Mouse (Mus musculus) urinary bladder, postnatal 14 days (tissue): ENCODE measurements around the gene Rpl38.
A peak's percentile ranks its signal among the peaks of the same experiment; 100 is the strongest.
"Not testable (repeated sequence)": the region's sequence is repeated elsewhere in the genome, so short reads cannot be mapped to it uniquely, and the experiment has no call there.

Experiments used
- DNase-seq: peaks from one replicate; pipeline ENCODE4 v3.0.0; 2021; ENCODE audit warnings: low spot score

Rpl38 gene

GRCm38 (mm10) chr11:114656994-114657644 lies 11.2 kb upstream of the Rpl38 start:
- DNase-seq, result no peak

GRCm38 (mm10) chr11:114657737-114658136 lies 10.6 kb upstream of the Rpl38 start:
- DNase-seq, result peak; percentile 60

GRCm38 (mm10) chr11:114662161-114662560 lies 6.2 kb upstream of the Rpl38 start:
- DNase-seq, result no peak

DNA sequence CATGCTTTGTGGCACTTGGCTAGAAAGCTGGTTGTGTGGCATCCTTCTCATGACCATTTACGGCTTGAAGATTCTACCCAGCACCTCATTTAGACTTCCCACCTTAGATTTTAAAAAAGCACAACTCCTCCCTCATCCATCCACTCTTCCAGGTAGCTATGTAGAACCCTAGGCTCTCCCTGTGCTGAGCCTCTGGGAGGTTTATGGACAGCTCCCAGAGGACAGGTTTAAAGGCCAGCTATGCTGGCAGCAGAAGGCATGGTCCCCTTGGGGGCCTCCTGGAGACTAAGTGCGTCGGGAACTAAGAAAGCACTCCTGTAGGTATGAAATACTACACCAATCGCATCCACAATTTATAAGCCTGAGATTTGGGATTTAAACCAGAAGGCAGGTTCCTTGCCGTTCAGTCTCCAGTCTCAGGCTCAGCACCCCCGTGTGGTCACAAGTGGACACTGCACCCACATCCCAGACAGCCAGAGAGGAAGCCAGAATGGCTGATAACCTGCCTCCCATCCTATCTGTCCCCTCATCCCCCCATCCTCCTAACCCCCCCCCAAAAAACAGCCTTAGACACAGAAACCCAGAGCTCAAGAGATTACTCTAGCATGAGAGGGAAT lies 5.5 kb upstream of the Rpl38 start:
- peak; percentile 64 for DNase-seq

- DNase-seq, result no peak
Measured at GRCm38 (mm10) chr11:114664164-114664563, 4.2 kb upstream of the Rpl38 start.

DNA sequence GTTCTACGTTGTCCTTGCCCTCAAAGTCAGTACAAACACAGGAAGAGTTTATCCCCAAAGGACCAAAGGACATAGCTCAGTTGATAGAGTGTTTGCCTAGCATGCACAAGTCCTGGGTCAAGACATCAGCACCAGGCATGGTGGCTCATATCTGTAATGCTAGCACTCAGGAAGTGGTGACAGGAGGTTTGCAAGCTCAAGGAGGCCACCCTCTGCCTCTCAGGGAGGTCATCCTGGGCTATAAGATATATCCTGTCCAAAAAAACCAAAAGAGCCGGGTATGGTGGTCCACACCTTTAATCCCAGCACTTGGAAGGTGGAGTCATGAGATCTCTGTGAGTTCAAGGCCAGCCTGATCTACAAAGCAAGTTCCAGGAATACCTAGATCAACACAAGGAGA lies 2.9 kb upstream of the Rpl38 start:
- no peak for DNase-seq

- no peak for DNase-seq
Measured at GRCm38 (mm10) chr11:114666786-114667185, 1.5 kb upstream of the Rpl38 start.

- no peak for DNase-seq
Measured at GRCm38 (mm10) chr11:114667236-114667931, 940 bp upstream of the Rpl38 start.

- DNase-seq, result peak; percentile 22
Measured at GRCm38 (mm10) chr11:114667932-114668285, 415 bp upstream of the Rpl38 start.

DNA sequence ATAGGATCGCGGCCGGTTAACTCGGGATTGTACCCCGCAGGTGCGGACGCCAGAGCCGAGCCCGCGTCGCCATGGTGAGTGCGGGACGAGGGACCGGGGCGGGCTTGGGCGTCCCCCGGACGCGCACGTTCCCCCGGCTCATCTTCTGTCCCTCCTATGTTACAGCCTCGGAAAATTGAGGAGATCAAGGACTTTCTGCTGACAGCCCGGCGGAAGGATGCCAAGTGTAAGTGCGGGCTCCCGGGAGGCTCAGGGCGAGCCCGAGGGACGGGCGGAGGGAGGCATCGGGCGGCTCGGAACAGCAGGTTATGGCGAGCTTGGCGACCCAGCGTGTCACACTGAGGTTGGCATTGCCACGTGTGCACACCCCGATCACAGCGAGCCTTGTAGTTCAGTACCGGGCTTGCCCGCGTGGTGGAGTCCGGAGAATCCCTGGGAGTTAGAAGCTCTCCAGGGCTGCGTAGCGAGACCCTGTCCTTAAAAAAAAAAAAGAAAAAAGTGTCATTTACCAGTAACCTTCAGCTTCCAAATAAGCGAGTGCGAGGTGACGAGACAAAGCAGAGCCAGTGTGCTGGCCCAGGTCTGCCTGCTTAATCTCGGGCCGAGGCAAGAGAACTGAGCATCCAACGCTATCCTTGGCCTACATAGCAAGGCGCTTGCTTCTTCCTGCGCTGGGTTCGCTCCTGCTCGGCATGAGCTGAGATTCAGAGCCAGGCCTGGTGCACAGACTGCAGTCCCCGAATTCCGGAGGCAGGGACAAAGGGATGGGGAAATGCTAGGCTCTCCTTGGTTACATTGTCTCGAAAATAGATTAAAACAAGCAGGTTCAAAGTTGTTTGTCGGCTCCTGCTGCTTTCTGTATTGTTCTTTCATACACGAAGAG lies 658 bp downstream of the Rpl38 start:
- peak; percentile 82 for DNase-seq

DNA sequence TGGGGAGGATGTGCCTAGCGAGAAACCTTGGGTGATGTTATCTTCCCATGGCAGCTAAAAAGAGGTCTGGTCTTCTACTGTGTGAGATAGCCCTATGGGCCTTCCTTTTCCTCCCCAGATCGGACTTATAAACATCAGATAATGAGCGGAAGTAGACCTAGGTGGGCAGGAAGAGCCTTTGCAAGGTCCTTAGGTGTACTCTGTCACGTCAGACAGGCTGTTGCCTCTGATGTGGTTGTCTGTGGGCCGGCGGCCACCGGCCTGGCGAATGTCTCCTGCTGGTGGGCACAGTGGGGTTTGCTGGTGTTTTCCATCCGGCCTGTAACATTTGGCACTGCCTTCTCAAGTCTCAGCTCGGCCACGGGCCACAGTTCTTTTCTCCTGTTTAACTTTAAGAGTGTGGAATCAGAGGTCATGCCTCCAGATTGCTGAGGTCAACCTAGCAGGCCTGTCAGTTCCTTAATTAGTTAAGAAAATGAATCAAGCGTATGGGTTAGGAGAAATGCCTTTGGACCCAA lies 1.4 kb downstream of the Rpl38 start:
- no peak for DNase-seq

GRCm38 (mm10) chr11:114671147-114671546 lies 2.8 kb downstream of the Rpl38 start:
- no peak for DNase-seq

DNA sequence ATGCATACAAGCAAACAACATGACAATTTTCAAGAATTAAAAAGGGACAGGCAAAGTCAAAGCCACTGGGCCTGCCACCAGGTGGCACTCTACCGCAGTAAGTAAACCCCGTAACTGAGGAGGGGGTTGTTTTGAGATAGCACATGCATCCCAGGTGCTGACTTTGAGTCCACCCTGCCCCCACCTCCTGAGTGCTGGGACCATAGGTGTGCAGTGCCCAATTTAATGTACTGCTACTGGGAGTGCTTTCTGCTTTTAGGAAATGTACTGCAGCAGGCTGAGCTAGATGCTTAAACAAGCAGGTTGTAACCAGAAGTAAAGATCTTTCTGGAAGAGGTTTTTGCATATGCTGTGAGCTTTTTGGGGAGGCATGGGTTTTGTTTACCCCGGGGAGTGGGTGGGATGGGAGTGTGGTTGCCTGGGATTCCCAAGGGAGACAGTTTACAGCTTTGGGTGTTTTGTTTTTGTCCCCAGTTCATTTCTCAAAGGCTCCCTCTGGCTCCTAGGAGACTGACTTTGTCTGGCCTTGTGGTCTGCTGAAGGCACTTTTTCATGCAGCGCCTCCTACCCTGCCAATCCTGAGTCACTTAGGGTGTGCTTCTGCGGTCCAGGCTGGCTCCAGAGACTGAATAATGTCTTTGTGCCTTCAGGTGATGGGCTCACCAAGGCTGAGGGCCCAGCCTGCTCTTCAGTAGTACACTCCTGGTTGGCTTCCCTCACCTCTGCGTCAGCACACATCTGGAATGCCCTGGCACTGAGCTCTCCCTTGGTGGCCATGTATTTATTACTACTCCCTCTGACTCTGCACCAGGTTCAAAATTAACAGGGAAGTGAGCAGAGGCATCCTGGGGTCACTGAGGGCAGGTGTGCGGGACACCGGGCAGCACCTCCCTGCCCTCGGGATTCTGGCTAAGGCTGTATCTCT lies 4.7 kb downstream of the Rpl38 start:
- DNase-seq, result peak; percentile 32

DNA sequence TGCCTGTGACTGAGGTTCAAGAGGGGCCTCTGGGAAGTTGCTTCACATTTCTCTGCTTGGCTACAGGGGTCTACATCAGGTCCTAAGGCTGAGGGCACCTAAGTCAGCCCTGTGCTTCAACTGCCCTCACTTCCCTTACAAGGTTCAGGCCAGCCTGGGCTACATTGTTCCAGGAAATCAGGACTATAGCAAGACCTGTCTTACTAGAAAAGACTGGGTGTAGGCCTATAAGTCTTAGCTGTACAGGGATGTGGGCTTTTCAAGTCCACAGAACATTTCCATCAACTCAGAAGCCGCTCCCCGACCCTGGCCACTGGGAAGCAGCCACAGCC lies 5.4 kb downstream of the Rpl38 start:
- no peak for DNase-seq

- no peak for DNase-seq
Measured at GRCm38 (mm10) chr11:114674180-114674579, 5.9 kb downstream of the Rpl38 start.

DNA sequence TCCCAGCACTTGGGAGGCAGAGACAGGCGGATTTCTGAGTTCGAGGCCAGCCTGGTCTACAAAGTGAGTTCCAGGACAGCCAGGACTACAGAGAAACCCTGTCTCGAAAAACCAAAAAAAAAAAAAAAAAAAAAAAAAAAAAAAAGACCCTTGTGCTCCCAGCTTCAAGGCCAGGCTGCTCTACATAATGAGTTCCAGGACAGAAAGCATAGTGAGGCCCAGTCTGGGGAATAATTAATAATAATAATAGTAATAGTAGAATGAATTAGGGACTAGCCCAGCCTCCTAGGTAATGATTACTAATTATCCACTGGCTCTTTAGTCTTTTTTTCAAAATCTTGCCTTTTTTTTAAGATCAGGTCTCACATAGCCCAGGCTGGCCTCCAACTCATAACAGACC lies 6.5 kb downstream of the Rpl38 start:
- not testable (repeated sequence) for DNase-seq

GRCm38 (mm10) chr11:114675341-114675825 lies 7.1 kb downstream of the Rpl38 start, which contains the start of gene Ttyh2:
TSS of gene Ttyh2 (plus strand) at chr11:114675431.
- peak; percentile 85 for DNase-seq

GRCm38 (mm10) chr11:114675826-114676401 lies 7.6 kb downstream of the Rpl38 start:
- no peak for DNase-seq

GRCm38 (mm10) chr11:114676431-114676830 lies 8.1 kb downstream of the Rpl38 start:
- DNase-seq, result no peak

- DNase-seq, result no peak
Measured at GRCm38 (mm10) chr11:114676896-114677530, 8.7 kb downstream of the Rpl38 start.
